Mouse (Mus musculus) thymus, adult 2 months (tissue): ENCODE results near the gene Ptbp3. TPM values are rescaled to one million over a fixed set of nuclear protein-coding genes. Genes with fewer than 3 reads are reported as not detected.
A peak's percentile ranks its signal among the peaks of the same experiment; 100 is the strongest.
"Not testable (repeated sequence)": the region's sequence is repeated elsewhere in the genome, so short reads cannot be mapped to it uniquely, and the experiment has no call there.

Experiments used
- DNase-seq: peaks from one replicate; pipeline ENCODE4 v3.0.0; 2021
- H3K27ac ChIP-seq: fragments of 200-500 bp; 2 replicates; pipeline ENCODE4 v1.5.1; 2012; ENCODE audit warnings: low read length, control low read depth; ENCODE audit not compliant: control insufficient read depth, insufficient read depth
- H3K27me3 ChIP-seq: fragments of 200-500 bp; 2 replicates; pipeline ENCODE4 v1.6.1; 2012; ENCODE audit warnings: mild to moderate bottlenecking, low read length, moderate library complexity, mixed read lengths; ENCODE audit not compliant: control insufficient read depth, insufficient read depth
- H3K36me3 ChIP-seq: fragments of 200-500 bp; 2 replicates; pipeline ENCODE4 v1.6.1; 2012; ENCODE audit warnings: mild to moderate bottlenecking, low read length, moderate library complexity; ENCODE audit not compliant: control insufficient read depth, insufficient read depth
- H3K4me1 ChIP-seq: fragments of 200-500 bp; replicated peaks from 2 replicates; pipeline ENCODE4 v1.6.1; 2012; ENCODE audit warnings: low read length; ENCODE audit not compliant: control insufficient read depth, insufficient read depth
- H3K4me3 ChIP-seq: fragments of 200-500 bp; 2 replicates; pipeline ENCODE4 v1.5.1; 2012; ENCODE audit warnings: mild to moderate bottlenecking, low read length, control low read depth, moderate library complexity; ENCODE audit not compliant: control insufficient read depth, insufficient read depth
- CTCF ChIP-seq: fragments of 200-500 bp; IDR thresholded peaks from 2 replicates; pipeline ENCODE4 v1.5.1; 2012; ENCODE audit warnings: mild to moderate bottlenecking, control low read depth, low read length, moderate library complexity, borderline replicate concordance; ENCODE audit not compliant: control insufficient read depth, poor library complexity, insufficient read depth; ENCODE audit errors: extremely low read depth
- POLR2A ChIP-seq: fragments of 200-500 bp; IDR thresholded peaks from 2 replicates; pipeline ENCODE4 v1.6.1; 2012; ENCODE audit warnings: mild to moderate bottlenecking, low read length, control low read depth, moderate library complexity; ENCODE audit not compliant: control insufficient read depth, poor library complexity, insufficient read depth; ENCODE audit errors: extremely low read depth
- WGBS: fragments of 180-500 bp; shearing (Covaris S2); methylation state at CpG from one replicate; pipeline ENCODE4 v1.1.7; 2018; 5-methylcytosine and 5-hydroxymethylcytosine counted together
- polyA plus RNA-seq: library from polyadenylated mRNA; depleted of rRNA; stranded (reverse); fragments of >200 nt; gene quantifications from 2 replicates; pipeline ENCODE4 v1.2.3, GENCODE M21; 2012

The Ptbp3 gene
- polyA plus RNA-seq, 1 experiment, result 90.4 TPM

GRCm38 (mm10) chr4:59581314-59582185 lies 32.4 kb upstream of the Ptbp3 start, which contains the start of gene Hsdl2:
Hsdl2 (plus strand) TSS chr4:59581563.
- WGBS, result under 1% methylated on average over 61 of the region's 61 CpGs
- TF ChIP-seq CTCF (peak; percentile 53; the same call in 1 of the 2 replicates), POLR2A (peak; percentile 67)
- H3K36me3 ChIP-seq, result no peaks in the 10 kb centered on the region
- DNase-seq, result peak; percentile 100
- peak within 1 kb of the TSS; percentile 93 for H3K27ac ChIP-seq
- H3K27me3 ChIP-seq, result no peaks in the 10 kb centered on the region
- peaks cover 4% of the 10 kb centered on the region; the same call in 1 of the 2 replicates for H3K4me1 ChIP-seq
- H3K4me3 ChIP-seq, result peak within 1 kb of the TSS; percentile 80

GRCm38 (mm10) chr4:59580495-59581281 lies 31.5 kb upstream of the Ptbp3 start:
- Histone ChIP-seq H3K4me3 (peak overlapping the region; percentile 63), H3K36me3 (no peaks in the 10 kb centered on the region), H3K4me1 (0 out of 2 replicates have a peak, but pooled peaks cover 2% of the 10 kb centered on the region), H3K27ac (peak overlapping the region; percentile 93), H3K27me3 (no peaks in the 10 kb centered on the region)
- peak; percentile 62 for DNase-seq
- WGBS, result under 1% methylated on average over 23 of the region's 23 CpGs
- no peak for TF ChIP-seq CTCF

- Histone ChIP-seq H3K27ac (no peak overlapping the region), H3K27me3 (no peaks in the 10 kb centered on the region), H3K4me3 (no peak overlapping the region), H3K4me1 (no peaks in the 10 kb centered on the region), H3K36me3 (no peaks in the 10 kb centered on the region)
- WGBS, result 53% methylated on average over 11 of the region's 11 CpGs
- no peak for DNase-seq
- no peak for TF ChIP-seq POLR2A
- no peak for TF ChIP-seq CTCF
Observed at GRCm38 (mm10) chr4:59575184-59575958, 26.2 kb upstream of the Ptbp3 start.

GRCm38 (mm10) chr4:59572521-59573118 lies 23.5 kb upstream of the Ptbp3 start:
- Histone ChIP-seq H3K27me3 (no peaks in the 10 kb centered on the region), H3K4me3 (no peak overlapping the region), H3K27ac (no peak overlapping the region), H3K4me1 (no peaks in the 10 kb centered on the region), H3K36me3 (no peaks in the 10 kb centered on the region)
- no peak for DNase-seq
- TF ChIP-seq CTCF, result no peak
- TF ChIP-seq POLR2A, result no peak
- 96% methylated on average over 11 of the region's 11 CpGs for WGBS

- 95% methylated on average over 8 of the region's 8 CpGs for WGBS
- not testable (repeated sequence) for DNase-seq, H3K4me1 ChIP-seq, H3K27me3 ChIP-seq, H3K36me3 ChIP-seq, H3K4me3 ChIP-seq, H3K27ac ChIP-seq
Observed at GRCm38 (mm10) chr4:59570519-59570918, 21.4 kb upstream of the Ptbp3 start.

- Histone ChIP-seq H3K4me3 (no peak overlapping the region), H3K27ac (no peak overlapping the region), H3K36me3 (no peaks in the 10 kb centered on the region), H3K27me3 (no peaks in the 10 kb centered on the region), H3K4me1 (no peaks in the 10 kb centered on the region)
- DNase-seq, result peak; percentile 74
- WGBS, result 3% methylated on average over 7 of the region's 7 CpGs
- TF ChIP-seq POLR2A, result no peak
- TF ChIP-seq CTCF, result no peak
Observed at GRCm38 (mm10) chr4:59569538-59569937, 20.4 kb upstream of the Ptbp3 start.
